Mouse (Mus musculus): ENCODE measurements around the gene Gins2. TPM values are rescaled to one million over a fixed set of nuclear protein-coding genes. Genes with fewer than 3 reads are reported as not detected.
A peak's percentile ranks its signal among the peaks of the same experiment; 100 is the strongest.

Gene Gins2
- total and polyA plus RNA-seq, 2 experiments from 2014 or later: 8.4 to 18.1 TPM

GRCm38 (mm10) chr8:120538397-120539240 is 50.5 kb downstream of the Gins2 start:
- Histone ChIP-seq H3K27me3 (ENCODE audit: insufficient read depth, low read length) (no peaks in the 10 kb centered on the region), H3K9ac (replicated peaks; ENCODE audit: low read length, poor library complexity, severe bottlenecking) (peak overlapping the region; percentile 78), H3K4me1 (ENCODE audit: insufficient read depth, low read length) (peaks cover 38% of the 10 kb centered on the region), H3K9me3 (ENCODE audit: low read length) (no peaks in the 10 kb centered on the region), H3K4me2 (ENCODE audit: low read depth, low read length, poor library complexity, severe bottlenecking) (peak overlapping the region; percentile 100), H3K4me3 (ENCODE audit: low read depth, low read length) (peak overlapping the region; percentile 64), H3K36me3 (ENCODE audit: insufficient read depth, low read length) (no peaks in the 10 kb centered on the region), H3K27ac (ENCODE audit: low read depth, low read length) (peak overlapping the region; percentile 92)
- 2% methylated on average over 37 of the region's 37 CpGs for WGBS
- TF ChIP-seq CTCF (IDR thresholded peaks at IDR 0.05): peak; percentile 44
- DNase-seq (ENCODE audit: low spot score): peak; percentile 71
- peak; percentile 41; the same call in 1 of the 2 replicates for ATAC-seq (ENCODE audit: low FRiP score)

GRCm38 (mm10) chr8:120537818-120538396 is 51.2 kb downstream of the Gins2 start:
- Histone ChIP-seq H3K4me2 (ENCODE audit: low read depth, low read length, poor library complexity, severe bottlenecking) (peak overlapping the region; percentile 100), H3K27me3 (ENCODE audit: insufficient read depth, low read length) (no peaks in the 10 kb centered on the region), H3K27ac (ENCODE audit: low read depth, low read length) (peak overlapping the region; percentile 92), H3K9ac (replicated peaks; ENCODE audit: low read length, poor library complexity, severe bottlenecking) (peak overlapping the region; percentile 78), H3K9me3 (ENCODE audit: low read length) (no peaks in the 10 kb centered on the region), H3K36me3 (ENCODE audit: insufficient read depth, low read length) (no peaks in the 10 kb centered on the region), H3K4me3 (ENCODE audit: low read depth, low read length) (peak overlapping the region; percentile 64), H3K4me1 (ENCODE audit: insufficient read depth, low read length) (peaks cover 43% of the 10 kb centered on the region)
- no peak for TF ChIP-seq CTCF (IDR thresholded peaks at IDR 0.05)
- WGBS: 1% methylated on average over 35 of the region's 46 CpGs
- peak; percentile 85 for DNase-seq (ENCODE audit: low spot score)
- peak; percentile 31; the same call in 1 of the 2 replicates for ATAC-seq (ENCODE audit: low FRiP score)

GRCm38 (mm10) chr8:120537207-120537817 is 51.8 kb downstream of the Gins2 start:
- ATAC-seq (ENCODE audit: low FRiP score): no peak
- Histone ChIP-seq H3K9ac (replicated peaks; ENCODE audit: low read length, poor library complexity, severe bottlenecking) (peak overlapping the region; percentile 78), H3K4me3 (ENCODE audit: low read depth, low read length) (peak overlapping the region; percentile 64), H3K36me3 (ENCODE audit: insufficient read depth, low read length) (no peaks in the 10 kb centered on the region), H3K4me1 (ENCODE audit: insufficient read depth, low read length) (peaks cover 45% of the 10 kb centered on the region), H3K27ac (ENCODE audit: low read depth, low read length) (peak overlapping the region; percentile 92), H3K9me3 (ENCODE audit: low read length) (no peaks in the 10 kb centered on the region), H3K4me2 (ENCODE audit: low read depth, low read length, poor library complexity, severe bottlenecking) (peak overlapping the region; percentile 100), H3K27me3 (ENCODE audit: insufficient read depth, low read length) (no peaks in the 10 kb centered on the region)
- peak; percentile 76 for DNase-seq (ENCODE audit: low spot score)
- no peak for TF ChIP-seq CTCF (IDR thresholded peaks at IDR 0.05)
- WGBS: under 1% methylated on average over 70 of the region's 79 CpGs

GRCm38 (mm10) chr8:120536306-120537206 is 52.5 kb downstream of the Gins2 start:
- Histone ChIP-seq H3K4me1 (ENCODE audit: insufficient read depth, low read length) (peaks cover 51% of the 10 kb centered on the region), H3K4me3 (ENCODE audit: low read depth, low read length) (peak overlapping the region; percentile 64), H3K27me3 (ENCODE audit: insufficient read depth, low read length) (no peaks in the 10 kb centered on the region), H3K27ac (ENCODE audit: low read depth, low read length) (peak overlapping the region; percentile 92), H3K4me2 (ENCODE audit: low read depth, low read length, poor library complexity, severe bottlenecking) (peak overlapping the region; percentile 100), H3K36me3 (ENCODE audit: insufficient read depth, low read length) (no peaks in the 10 kb centered on the region), H3K9me3 (ENCODE audit: low read length) (no peaks in the 10 kb centered on the region), H3K9ac (replicated peaks; ENCODE audit: low read length, poor library complexity, severe bottlenecking) (peak overlapping the region; percentile 78)
- TF ChIP-seq CTCF (IDR thresholded peaks at IDR 0.05): no peak
- DNase-seq (ENCODE audit: low spot score) (peak; percentile 69), ATAC-seq (ENCODE audit: low FRiP score) (no peak)
- WGBS: under 1% methylated on average over 57 of the region's 61 CpGs

Data from midbrain, postnatal 0 days (tissue).